Mouse (Mus musculus) C2C12 (cell line): Measurements from ENCODE around the gene Ifna11.

Source experiments
- CTCF ChIP-seq: IDR thresholded peaks from one replicate; pipeline ENCODE4 v1.5.1; 2011; ENCODE audit not compliant: control insufficient read depth, insufficient read depth, insufficient read length
- MAX ChIP-seq: IDR thresholded peaks from one replicate; pipeline ENCODE4 v1.6.1; 2011; ENCODE audit warnings: mild to moderate bottlenecking, control low read depth
- USF1 ChIP-seq: IDR thresholded peaks from one replicate; pipeline ENCODE4 v1.6.1; 2011; ENCODE audit warnings: low read depth, mild to moderate bottlenecking, control low read depth, moderate library complexity

- TF ChIP-seq CTCF (no peak), MAX (no peak), USF1 (no peak)
Measured at GRCm38 (mm10) chr4:88865011-88865569, 45.3 kb downstream of the Ifna11 start.
